Mouse (Mus musculus) liver, adult 2 months (tissue): ENCODE data around the gene Npc2. TPM values are rescaled to one million over a fixed set of nuclear protein-coding genes. Genes with fewer than 3 reads are reported as not detected.

Experiments
- DNase-seq: peaks from one replicate; pipeline ENCODE4 v3.0.0-alpha.2; 2011; ENCODE audit warnings: low read depth, low spot score; ENCODE audit errors: extremely low read depth
- H3K27ac ChIP-seq: fragments of 200-500 bp; replicated peaks from 2 replicates; pipeline ENCODE4 v1.5.1; 2012; ENCODE audit warnings: low read depth, mild to moderate bottlenecking, control low read depth, inconsistent platforms, low read length; ENCODE audit not compliant: insufficient read depth
- H3K27me3 ChIP-seq: fragments of 200-500 bp; 2 replicates; pipeline ENCODE4 v1.6.1; 2012; ENCODE audit warnings: mild to moderate bottlenecking, moderate library complexity, low read length, inconsistent platforms; ENCODE audit not compliant: control insufficient read depth, insufficient read depth
- H3K36me3 ChIP-seq: fragments of 200-500 bp; 2 replicates; pipeline ENCODE4 v1.6.1; 2012; ENCODE audit warnings: low read length, inconsistent platforms; ENCODE audit not compliant: control insufficient read depth, insufficient read depth
- H3K4me1 ChIP-seq: fragments of 200-500 bp; 2 replicates; pipeline ENCODE4 v1.6.1; 2011; ENCODE audit warnings: low read length; ENCODE audit not compliant: control insufficient read depth, insufficient read depth
- H3K4me3 ChIP-seq: fragments of 200-500 bp; 2 replicates; pipeline ENCODE4 v1.5.1; 2011; ENCODE audit warnings: low read depth, mild to moderate bottlenecking, control low read depth, low read length, moderate library complexity; ENCODE audit not compliant: insufficient read depth
- H3K79me2 ChIP-seq: fragments of 200-500 bp; 2 replicates; pipeline ENCODE4 v1.6.1; 2012; ENCODE audit warnings: inconsistent platforms, mild to moderate bottlenecking, low read length, moderate library complexity; ENCODE audit not compliant: control insufficient read depth, insufficient read depth
- H3K9ac ChIP-seq: fragments of 200-500 bp; 2 replicates; pipeline ENCODE4 v1.6.1; 2012; ENCODE audit warnings: low read depth, mild to moderate bottlenecking, control low read depth, inconsistent platforms, low read length
- CTCF ChIP-seq: fragments of 200-500 bp; IDR thresholded peaks from 2 replicates; pipeline ENCODE4 v1.5.1; 2011; ENCODE audit warnings: low read depth, low read length, control low read depth
- POLR2A ChIP-seq: fragments of 200-500 bp; IDR thresholded peaks from 2 replicates; pipeline ENCODE4 v1.6.1; 2011; ENCODE audit warnings: low read length, control low read depth; ENCODE audit not compliant: insufficient read depth; ENCODE audit errors: extremely low read depth
- WGBS: fragments of 180-500 bp; shearing (Covaris S2); methylation state at CpG from one replicate; pipeline ENCODE4 v1.1.7; 2018; 5-methylcytosine and 5-hydroxymethylcytosine counted together
- polyA plus RNA-seq: library from polyadenylated mRNA; depleted of rRNA; stranded (reverse); fragments of >200 nt; gene quantifications from 2 replicates; pipeline ENCODE4 v1.2.3, GENCODE M21; 2012; rRNA removed
- total RNA-seq: library from RNA; depleted of rRNA; stranded (reverse); fragments of >200 nt; gene quantifications from 2 replicates; pipeline ENCODE4 v1.2.3, GENCODE M21; 2014; rRNA removed

Gene Npc2
- total RNA-seq (40.2 and 53.6 TPM in 2 replicates), polyA plus RNA-seq (83.2 and 85.8 TPM in 2 replicates)

GRCm38 (mm10) chr12:84772726-84773441, at the start of gene Npc2, which contains the start of gene Isca2:
Gene Npc2, minus strand, starts transcription at chr12:84773152.
Gene Isca2, plus strand, starts transcription at chr12:84773251.
- peaks cover 3% of the 10 kb centered on the region; the same call in 1 of the 2 replicates for H3K79me2 ChIP-seq
- peaks cover 9% of the 10 kb centered on the region for H3K4me1 ChIP-seq
- WGBS: under 1% methylated on average over 50 of the region's 50 CpGs
- peak; percentile 99 for DNase-seq
- peak within 1 kb of the TSS; percentile 88 for H3K27ac ChIP-seq
- no peaks in the 10 kb centered on the region for H3K27me3 ChIP-seq
- H3K9ac ChIP-seq: peak within 1 kb of the TSS; percentile 84
- no peaks in the 10 kb centered on the region for H3K36me3 ChIP-seq
- TF ChIP-seq POLR2A (peak; percentile 93), CTCF (no peak)
- peak within 1 kb of the TSS; percentile 82 for H3K4me3 ChIP-seq

GRCm38 (mm10) chr12:84819236-84820168, 46.5 kb upstream of the Npc2 start:
- 89% methylated on average over 13 of the region's 13 CpGs for WGBS
- no peaks in the 10 kb centered on the region for H3K4me1 ChIP-seq
- TF ChIP-seq POLR2A: no peak
- TF ChIP-seq CTCF: no peak
- H3K27me3 ChIP-seq: no peaks in the 10 kb centered on the region
- no peaks in the 10 kb centered on the region for H3K36me3 ChIP-seq
- no peaks in the 10 kb centered on the region for H3K79me2 ChIP-seq
- DNase-seq: no peak
- H3K27ac ChIP-seq: no peak overlapping the region
- H3K4me3 ChIP-seq: no peak overlapping the region
- no peak overlapping the region for H3K9ac ChIP-seq

GRCm38 (mm10) chr12:84818496-84818895, 45.5 kb upstream of the Npc2 start:
- no peak for DNase-seq
- TF ChIP-seq CTCF (peak; percentile 26; the same call in 1 of the 2 replicates), POLR2A (no peak)
- Histone ChIP-seq H3K9ac (no peak overlapping the region), H3K36me3 (no peaks in the 10 kb centered on the region), H3K4me3 (no peak overlapping the region), H3K79me2 (no peaks in the 10 kb centered on the region), H3K27ac (no peak overlapping the region), H3K27me3 (no peaks in the 10 kb centered on the region), H3K4me1 (no peaks in the 10 kb centered on the region)
- 67% methylated on average over 4 of the region's 4 CpGs for WGBS

GRCm38 (mm10) chr12:84814663-84815325, 41.8 kb upstream of the Npc2 start:
- H3K79me2 ChIP-seq: no peaks in the 10 kb centered on the region
- H3K4me1 ChIP-seq: no peaks in the 10 kb centered on the region
- no peaks in the 10 kb centered on the region for H3K27me3 ChIP-seq
- H3K9ac ChIP-seq: no peak overlapping the region
- H3K36me3 ChIP-seq: no peaks in the 10 kb centered on the region
- no peak for DNase-seq
- WGBS: 59% methylated on average over 3 of the region's 3 CpGs
- H3K4me3 ChIP-seq: no peak overlapping the region
- TF ChIP-seq CTCF (no peak), POLR2A (no peak)
- H3K27ac ChIP-seq: no peak overlapping the region

GRCm38 (mm10) chr12:84813773-84814172, 40.8 kb upstream of the Npc2 start:
- Histone ChIP-seq H3K27ac (no peak overlapping the region), H3K36me3 (no peaks in the 10 kb centered on the region), H3K4me1 (no peaks in the 10 kb centered on the region), H3K27me3 (no peaks in the 10 kb centered on the region), H3K4me3 (no peak overlapping the region), H3K9ac (no peak overlapping the region), H3K79me2 (no peaks in the 10 kb centered on the region)
- no peak for DNase-seq
- 75% methylated on average over 7 of the region's 7 CpGs for WGBS
- TF ChIP-seq POLR2A: no peak
- no peak for TF ChIP-seq CTCF
